ENCODE assay signal across 8 mouse cellular contexts in the genomic region with DNA sequence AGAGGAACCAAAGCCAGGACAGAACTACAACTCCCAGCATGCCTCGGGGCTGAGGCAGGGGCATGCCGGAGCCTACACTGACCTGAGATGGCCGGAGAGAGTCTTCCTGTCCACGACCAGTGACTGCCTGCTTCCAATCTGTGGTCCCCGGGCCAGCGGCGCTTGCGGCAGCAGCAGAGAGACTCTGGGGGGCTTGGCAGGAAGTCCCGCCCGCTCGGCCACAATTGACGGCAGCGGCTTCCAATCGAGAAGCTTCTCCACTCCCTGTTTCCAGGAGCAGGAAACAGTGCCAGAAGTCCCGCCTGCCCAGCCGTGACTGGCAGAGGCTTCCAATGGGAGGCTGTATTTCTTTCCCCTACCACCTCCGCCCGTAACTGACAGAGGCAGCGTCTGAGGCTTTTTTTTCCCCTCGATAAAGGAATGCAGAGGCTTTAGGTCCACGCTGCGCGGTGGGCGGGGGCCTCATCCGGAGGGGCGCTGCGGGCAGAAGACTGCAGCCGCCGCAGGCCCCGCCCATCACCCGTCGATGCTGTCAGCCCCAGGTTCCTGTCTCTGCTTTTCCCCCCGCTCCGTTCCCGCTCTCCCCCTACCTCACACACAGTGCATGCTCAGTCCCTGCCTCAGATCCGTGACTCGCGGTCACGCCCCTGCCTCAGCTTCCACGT. TPM values are rescaled to one million over a fixed set of nuclear protein-coding genes. Genes with fewer than 3 reads are reported as not detected.
DNase-seq lines count a peak whose midpoint lies in the region; ATAC-seq and TF ChIP-seq lines count a peak whose summit lies in the region.

No protein-coding gene starts in this region.

- POLR2A ChIA-PET in Patski (lab: Charles Lee) = no interaction called here

- CTCF ChIA-PET in Patski (lab: Charles Lee) = interaction anchor here (0.9 kb wide), 1 partner anchor 159 kb away, joined by 3 read pairs; no protein-coding TSS in a partner anchor

- peak; percentile 36 for ATAC-seq in Patski
- ATAC-seq in hindbrain, embryonic 13.5 days (ENCODE audit: low FRiP score) = peak; percentile 79

- peaks cover 3% of the 10 kb centered on the region for H3K27me3 ChIP-seq in Patski
- H3K27me3 ChIP-seq in hindbrain, embryonic 13.5 days = no peaks in the 10 kb centered on the region

- peak overlapping the region; percentile 72 for H3K9ac ChIP-seq in hindbrain, embryonic 13.5 days

- peak overlapping the region; percentile 95 for H3K27ac ChIP-seq in hindbrain, embryonic 13.5 days

- peak overlapping the region; percentile 49 for H3K4me3 ChIP-seq in hindbrain, embryonic 13.5 days

- in situ Hi-C loops in Patski (cut with MboI; ENCODE audit: low pct_unique_long_range_greater_than_20kb) = no loop called here

- peak overlapping the region; percentile 55 for H3K4me2 ChIP-seq in hindbrain, embryonic 13.5 days

- H3K9me3 ChIP-seq in hindbrain, embryonic 13.5 days = peaks cover 3% of the 10 kb centered on the region

- DNase-seq in Patski (ENCODE audit: low read depth, low spot score) = peak; percentile 91
- peak; percentile 97 to 98 for DNase-seq in cerebellum, postnatal 14 days
- DNase-seq in frontal cortex, postnatal 14 days (ENCODE audit: low spot score in 2 of 2) = peak; percentile 85 to 92
- peak; percentile 93 for DNase-seq in layer of hippocampus, postnatal 36 days
- DNase-seq in lung, postnatal 36 days = peak; percentile 95
- DNase-seq in retina, postnatal 1 day = peak; percentile 96
- DNase-seq in urinary bladder, adult 18-20 months (ENCODE audit: low spot score in 2 of 2) = peak; percentile 87 to 91

- 0 out of 2 replicates have a peak, but pooled peaks cover 2% of the 10 kb centered on the region for H3K4me1 ChIP-seq in hindbrain, embryonic 13.5 days (replicated peaks)

- 0% methylated on average over 37 of the region's 40 CpGs for WGBS in hindbrain, embryonic 13.5 days

- H3K36me3 ChIP-seq in hindbrain, embryonic 13.5 days = peaks cover 1% of the 10 kb centered on the region; the same call in 1 of the 2 replicates

- no peak for TF ChIP-seq CTCF in Patski (IDR thresholded peaks at IDR 0.05)

RNA-seq across cellular contexts. Expression of a gene that starts 30.8 kb away (rescaled TPM):
- 45.4 TPM for polyA plus RNA-seq in Patski (2021)
- polyA plus RNA-seq in hindbrain, embryonic 13.5 days (2015; fragmentation: Nextera tagmentation; extraction: Ambion mirVana) = 16.8 and 17.3 TPM in 2 replicates
- total RNA-seq in layer of hippocampus, postnatal 36 days (2021) = 10 to 100 TPM; 58.3 to 60.4 TPM

Comparison
In these comparisons a context has a peak if more than half of its experiments do, and no peak if none do; other contexts are left out.
1. Peak in every context shown above with its lines: DNase-seq, ATAC-seq, H3K4me3 ChIP-seq and H3K27ac ChIP-seq.